Mouse (Mus musculus): ENCODE measurements around the gene Tcam1. TPM values are rescaled to one million over a fixed set of nuclear protein-coding genes. Genes with fewer than 3 reads are reported as not detected.

Tcam1 gene
- total RNA-seq, 2 experiments from 2014 or later = 0.23 to 0.36 TPM

DNA sequence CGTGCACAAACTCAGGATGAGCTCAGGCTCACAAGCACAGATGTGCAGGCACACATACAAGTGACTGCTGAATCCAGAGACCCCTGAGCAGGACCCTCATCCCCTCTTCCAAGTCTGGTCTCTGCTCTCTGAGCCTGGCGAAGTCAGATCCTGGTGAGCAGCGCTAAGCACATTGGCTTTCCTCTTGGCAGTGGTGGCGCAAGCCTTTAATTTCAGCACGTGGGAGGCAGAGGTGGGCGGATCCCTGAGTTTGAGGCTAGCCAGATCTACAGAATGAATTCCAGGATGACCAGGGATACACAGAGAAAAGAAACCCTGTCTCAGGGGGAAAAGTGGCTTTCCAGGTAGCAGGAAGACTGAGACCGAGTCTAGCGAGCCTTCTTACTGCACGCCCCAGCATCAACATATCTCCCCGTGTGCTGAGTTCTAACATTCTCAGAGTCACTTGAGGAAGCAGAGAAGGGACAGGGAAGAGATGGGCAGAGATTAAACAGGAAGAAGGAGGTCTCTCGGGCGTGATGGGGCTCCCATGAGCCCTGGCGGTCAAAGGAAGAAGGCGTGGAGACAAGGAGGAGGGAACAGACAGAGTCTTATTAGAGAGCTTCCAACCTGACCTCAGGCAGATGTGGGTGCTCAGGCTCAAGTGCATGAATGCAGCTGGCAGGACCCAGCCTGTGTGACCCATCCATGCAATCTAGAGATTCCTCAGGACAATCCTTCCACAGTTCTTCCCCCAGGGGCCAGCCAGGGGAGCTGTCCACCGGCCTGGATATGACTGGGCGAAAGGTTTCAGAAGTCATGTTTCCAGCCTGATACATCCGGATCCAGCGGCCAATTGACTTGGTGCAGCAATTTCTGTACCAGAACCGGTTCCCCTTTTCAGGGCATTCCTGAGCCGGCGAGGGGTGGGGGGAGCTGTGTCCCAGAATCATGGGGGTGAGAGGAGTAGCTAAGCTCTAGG lies 42.2 kb downstream of the Tcam1 start:
- DNase-seq = no peak

DNA sequence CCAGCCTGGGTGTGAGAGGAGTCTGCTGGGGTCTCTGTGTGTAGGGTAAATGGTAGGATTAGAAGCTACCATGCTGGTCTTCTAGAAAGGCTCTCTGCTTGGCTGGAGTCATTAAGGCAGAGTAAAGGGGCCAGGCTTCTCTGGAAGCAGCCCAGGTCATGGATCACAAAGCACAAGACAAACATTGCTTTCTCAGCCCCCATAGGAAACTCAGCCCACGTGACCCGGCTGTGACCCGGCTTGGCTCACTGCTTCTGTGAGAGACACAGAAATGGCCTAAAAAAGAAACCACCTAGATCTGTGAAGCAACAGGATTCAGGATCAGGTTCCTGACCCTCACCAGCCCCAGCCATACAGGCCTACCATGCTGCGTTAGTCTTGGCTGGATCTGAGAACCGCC lies 48.4 kb downstream of the Tcam1 start:
- peak in 1 of 2 experiments; percentile 40 for DNase-seq

DNA sequence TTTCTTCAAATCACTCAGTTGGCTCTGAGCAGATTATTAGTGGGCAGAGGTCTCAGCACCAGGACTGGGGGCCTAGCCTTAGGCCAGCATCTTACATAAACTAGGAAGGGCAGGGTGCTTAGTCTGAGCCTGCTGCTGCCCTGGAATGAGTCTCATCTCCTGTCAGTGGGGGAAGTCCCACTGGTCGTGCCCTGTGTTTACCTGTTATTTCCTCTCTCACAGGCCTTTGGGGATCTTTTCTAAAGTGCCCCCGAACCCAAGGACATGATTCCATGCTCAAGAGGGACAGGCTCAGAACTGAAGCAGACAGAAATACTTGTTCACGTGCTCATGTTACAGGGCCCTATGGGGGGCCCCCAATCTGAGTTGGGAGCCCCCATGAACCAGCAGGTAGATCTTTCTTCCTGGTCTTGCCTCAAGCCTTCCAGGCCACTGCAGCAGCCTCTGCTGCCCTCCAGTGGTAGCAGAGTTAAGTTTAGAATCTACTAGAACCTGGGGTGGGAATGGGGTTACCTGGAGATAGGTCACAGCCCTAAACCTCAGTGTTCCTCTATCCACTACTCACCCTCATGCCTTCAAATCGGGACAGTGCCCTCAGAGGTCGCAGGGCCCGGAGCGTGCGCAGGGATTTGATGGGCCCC lies 49.2 kb downstream of the Tcam1 start:
- DNase-seq = peak; percentile 54 to 76

DNA sequence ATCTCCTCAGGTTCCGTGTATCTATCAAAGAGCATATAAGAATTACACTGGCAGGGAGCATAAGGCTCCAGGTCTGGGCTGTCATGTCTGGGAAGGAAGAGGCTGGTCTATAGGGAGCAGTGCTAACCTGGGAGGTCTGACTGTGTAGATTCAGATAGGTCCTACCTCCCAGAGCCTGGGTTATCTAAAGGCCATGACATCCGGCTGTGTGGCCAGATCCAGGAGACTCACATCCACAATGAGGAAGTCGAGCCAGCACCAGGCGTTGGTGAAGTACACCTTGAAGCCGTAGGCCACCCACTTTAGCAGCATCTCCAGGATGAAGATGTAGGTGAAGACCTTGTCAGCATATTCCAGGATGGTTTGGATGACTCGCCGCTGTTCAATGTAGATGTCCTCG lies 50.0 kb downstream of the Tcam1 start:
- no peak for DNase-seq

DNA sequence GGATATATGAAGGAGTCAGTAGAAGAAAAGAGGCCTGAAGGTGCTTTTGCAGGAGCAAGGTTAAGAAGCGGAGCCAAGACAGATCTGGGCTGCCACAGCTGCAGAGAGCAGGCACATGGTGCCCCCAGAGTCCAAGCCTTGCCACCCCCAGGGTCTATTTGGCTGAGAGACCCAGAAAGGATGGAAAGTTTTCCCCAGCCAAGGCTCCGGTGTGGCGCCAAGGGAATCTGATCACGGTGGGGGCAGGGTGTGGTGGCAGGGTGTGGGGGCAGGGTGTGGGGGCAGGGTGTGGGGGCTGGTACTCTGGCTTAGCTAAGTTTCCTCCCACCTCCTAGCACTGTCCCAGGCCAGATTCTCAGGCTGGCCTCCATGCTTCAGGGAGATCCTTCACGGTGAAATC lies 52.0 kb downstream of the Tcam1 start:
- no peak for DNase-seq

DNA sequence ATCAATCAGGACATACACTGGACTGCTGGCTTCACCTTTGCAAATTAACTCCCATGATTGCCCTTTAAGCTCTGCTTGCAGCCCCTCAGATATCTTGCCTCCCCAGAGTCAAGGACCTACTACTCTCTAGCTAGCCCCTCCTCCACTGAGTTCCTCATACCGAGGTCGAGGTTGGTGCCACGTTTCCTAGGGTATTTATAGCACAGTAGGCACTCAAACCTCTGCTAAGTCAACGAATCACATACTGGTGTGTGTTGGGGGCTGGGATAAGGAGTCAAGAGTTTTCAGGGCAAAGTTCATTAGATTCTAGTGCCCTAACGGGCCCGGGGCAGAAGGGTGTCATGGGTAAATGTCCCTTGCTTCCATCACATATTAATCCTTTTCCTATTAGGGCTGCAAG lies 52.7 kb downstream of the Tcam1 start:
- no peak for DNase-seq

DNA sequence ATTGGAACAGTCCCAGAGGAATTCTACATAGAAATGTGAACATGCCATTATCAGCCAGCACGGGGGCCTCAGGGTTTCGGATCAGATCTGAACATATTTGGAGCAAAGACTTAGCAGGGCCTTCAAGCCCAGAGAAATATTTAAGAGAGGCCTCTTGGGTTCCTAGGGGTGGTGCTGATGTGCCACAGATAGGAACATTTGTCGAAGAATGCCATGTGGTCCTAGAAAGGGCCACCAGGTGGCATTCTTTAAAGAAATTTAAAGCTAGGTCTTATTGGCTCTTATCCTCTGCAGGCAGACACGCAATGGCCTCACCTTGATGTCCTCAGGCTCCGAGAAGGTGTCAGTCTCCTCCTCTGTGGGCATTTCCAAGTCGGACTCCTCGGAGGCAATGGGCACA lies 53.2 kb downstream of the Tcam1 start:
- peak; percentile 24 to 43 for DNase-seq

DNA sequence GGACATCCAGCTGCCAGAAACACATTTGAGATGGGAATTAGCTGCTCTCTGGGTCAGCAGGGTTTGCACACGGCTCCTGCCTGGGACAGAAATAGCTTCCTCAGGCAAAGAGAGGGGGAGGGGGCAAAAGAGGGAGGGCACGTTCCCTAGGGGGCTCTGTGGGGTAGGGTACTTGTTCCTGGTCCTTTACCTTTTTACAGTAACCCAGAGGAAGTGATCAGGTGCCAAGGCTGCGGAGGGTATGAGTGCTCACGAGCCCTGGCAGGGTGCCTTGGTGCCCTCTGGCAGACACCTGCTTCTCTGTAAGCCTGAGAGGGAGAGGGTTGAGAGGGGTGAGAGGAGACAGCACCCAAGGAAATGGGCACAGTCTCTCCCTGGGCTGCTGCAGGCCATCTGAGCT lies 56.0 kb downstream of the Tcam1 start:
- DNase-seq = no peak

DNA sequence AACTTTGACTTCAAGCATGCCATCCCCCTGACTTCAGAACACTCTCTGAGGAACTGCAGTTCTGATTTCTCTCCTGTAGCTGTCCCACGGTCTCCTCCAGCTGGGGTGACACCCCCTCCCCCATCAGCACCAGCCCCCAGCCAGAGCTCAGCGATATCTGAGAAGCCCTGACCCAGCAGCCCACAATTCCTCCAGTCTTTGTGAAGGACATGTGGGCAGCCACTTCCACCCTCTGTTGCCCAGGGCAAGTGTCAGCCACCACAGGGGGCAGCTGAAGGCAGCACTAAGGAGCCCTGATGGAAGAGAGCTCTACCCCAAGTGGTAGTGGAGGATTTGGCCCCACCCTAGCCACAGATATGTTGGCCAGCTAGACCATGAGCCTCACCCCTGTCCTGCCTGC lies 57.6 kb downstream of the Tcam1 start:
- no peak for DNase-seq

DNA sequence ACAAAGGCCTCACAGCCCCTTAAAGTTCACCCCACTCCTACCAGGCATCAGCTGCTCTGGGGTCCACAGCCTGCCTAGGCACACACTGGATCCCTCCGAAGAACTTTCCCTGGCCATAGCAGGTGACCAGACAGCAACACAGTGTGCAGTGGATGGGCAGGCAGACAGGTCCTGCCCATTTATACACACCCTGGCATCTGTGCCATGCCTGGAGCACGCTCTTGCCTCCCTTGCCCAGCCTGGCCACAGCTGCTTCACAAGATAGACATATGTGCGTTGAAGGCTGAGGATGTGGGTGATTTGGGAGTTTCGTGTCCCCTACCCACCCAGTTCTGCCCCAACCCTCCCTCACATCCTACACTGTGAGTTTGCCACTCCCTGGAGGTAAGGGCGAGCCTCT lies 61.6 kb downstream of the Tcam1 start:
- no peak for DNase-seq

Other genes starting within 250 kb of the Tcam1 start
- 10 to 100 TPM; 53.7 to 58.7 TPM for gene Dcaf7, start 239.8 kb upstream of the Tcam1 start, total RNA-seq (2021)
- gene Taco1, start 210.6 kb upstream of the Tcam1 start, total RNA-seq (2021) = 10 to 100 TPM; 27.2 to 36.0 TPM
- gene Map3k3, start 192.1 kb upstream of the Tcam1 start, total RNA-seq (2021) = 10 to 100 TPM; 40.5 to 40.8 TPM
- gene Gm10840, start 115.8 kb upstream of the Tcam1 start, total RNA-seq (2021) = not detected
- 10 to 100 TPM; 11.8 to 15.0 TPM for gene Limd2, start 115.8 kb upstream of the Tcam1 start, total RNA-seq (2021)
- 10 to 100 TPM; 13.1 to 15.4 TPM for gene Strada, start 74.5 kb upstream of the Tcam1 start, total RNA-seq (2021)
- 100 to 1,000 TPM; 113 to 115 TPM for gene Ccdc47, start 60.3 kb upstream of the Tcam1 start, total RNA-seq (2021)
- gene Ddx42, start 59.7 kb upstream of the Tcam1 start, total RNA-seq (2021) = 10 to 100 TPM; 52.4 to 54.8 TPM
- 10 to 100 TPM; 55.2 to 66.2 TPM for gene Ftsj3, start 20.6 kb upstream of the Tcam1 start, total RNA-seq (2021)
- 100 to 1,000 TPM; 154 to 172 TPM for gene Psmc5, start 20.5 kb upstream of the Tcam1 start, total RNA-seq (2021)
- 10 to 100 TPM; 68.1 to 86.5 TPM for gene Smarcd2, start 3.7 kb upstream of the Tcam1 start, total RNA-seq (2021)
- gene Gh, start 25.2 kb downstream of the Tcam1 start, total RNA-seq (2021) = not detected
- 1 to 10 TPM in 1 of 2 experiments, under 1 TPM in 1; 0.33 to 1.2 TPM for gene Cd79b, start 38.1 kb downstream of the Tcam1 start, total RNA-seq (2021)
- under 1 TPM in 1 of 2 experiments, not detected in 1; 0.10 TPM for gene Scn4a, start 76.6 kb downstream of the Tcam1 start, total RNA-seq (2021)
- gene Prr29, start 88.8 kb downstream of the Tcam1 start, total RNA-seq (2021) = not detected
- gene Icam2, start 111.4 kb downstream of the Tcam1 start, total RNA-seq (2021) = 10 to 100 TPM; 14.1 to 14.7 TPM
- gene Ern1, start 211.2 kb downstream of the Tcam1 start, total RNA-seq (2021) = 100 to 1,000 TPM; 121 to 160 TPM